Mouse (Mus musculus): ENCODE data around the gene Cript. TPM values are rescaled to one million over a fixed set of nuclear protein-coding genes. Genes with fewer than 3 reads are reported as not detected.
"Not testable (repeated sequence)": the region's sequence is repeated elsewhere in the genome, so short reads cannot be mapped to it uniquely, and the experiment has no call there.

Gene Cript
- polyA plus RNA-seq, 1 experiment from 2014 or later: 190 TPM

- H3K9me3 ChIP-seq (replicated peaks); H3K27ac ChIP-seq; H3K36me3 ChIP-seq; H3K4me3 ChIP-seq; H3K4me1 ChIP-seq; H3K4me2 ChIP-seq (replicated peaks); ATAC-seq (ENCODE audit: low FRiP score); H3K9ac ChIP-seq; H3K27me3 ChIP-seq: not testable (repeated sequence)
- WGBS: 96% methylated on average over 17 of the region's 17 CpGs
Measured at GRCm38 (mm10) chr17:87078217-87078616, 52.9 kb downstream of the Cript start.

DNA sequence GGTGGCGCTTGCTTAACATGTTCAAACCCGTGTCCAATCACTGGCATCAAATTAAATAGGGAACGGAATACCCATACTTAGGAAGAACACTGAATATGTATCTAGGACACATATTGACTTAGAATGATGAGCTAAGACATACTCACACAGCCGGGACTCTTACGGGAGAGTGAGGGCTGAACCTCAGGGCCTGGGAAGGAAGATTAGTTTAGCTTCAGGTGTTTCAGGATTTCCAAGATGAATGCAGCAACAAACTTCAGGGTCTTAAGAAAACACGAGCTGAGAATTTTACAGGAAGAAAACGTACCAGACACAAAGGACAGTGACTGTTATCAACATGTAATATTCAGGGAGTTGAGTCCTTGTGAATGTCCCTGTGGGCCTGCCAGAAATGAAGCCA is 55.4 kb downstream of the Cript start:
- Histone ChIP-seq H3K4me1 (no peaks in the 10 kb centered on the region), H3K4me3 (no peak overlapping the region), H3K9ac (no peak overlapping the region), H3K27ac (no peak overlapping the region), H3K36me3 (no peaks in the 10 kb centered on the region), H3K9me3 (replicated peaks) (no peaks in the 10 kb centered on the region), H3K4me2 (replicated peaks) (no peak overlapping the region), H3K27me3 (no peaks in the 10 kb centered on the region)
- WGBS: 91% methylated on average over 7 of the region's 7 CpGs
- ATAC-seq (ENCODE audit: low FRiP score): no peak

DNA sequence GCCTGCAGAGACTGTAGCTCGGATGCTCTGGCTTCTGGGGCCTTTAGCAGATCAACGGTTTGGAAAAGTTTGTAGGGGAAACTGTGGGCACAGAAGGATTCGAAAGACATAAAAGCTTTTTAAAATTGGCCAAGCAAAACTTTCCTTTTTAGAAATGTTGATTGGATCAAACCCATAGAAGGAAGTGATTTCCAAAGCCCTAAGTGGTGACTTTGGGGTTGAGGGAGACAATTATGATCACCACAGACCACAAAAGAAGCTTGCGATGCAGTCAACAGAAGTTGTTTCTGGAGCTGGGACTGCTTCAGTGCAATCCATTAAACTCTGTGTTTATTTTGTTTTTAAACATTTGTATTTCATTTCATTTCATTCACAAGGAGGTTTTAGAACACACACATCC is 57.2 kb downstream of the Cript start:
- no peak for ATAC-seq (ENCODE audit: low FRiP score)
- H3K27me3 ChIP-seq: no peaks in the 10 kb centered on the region
- H3K9me3 ChIP-seq (replicated peaks): no peaks in the 10 kb centered on the region
- WGBS: 86% methylated on average over 4 of the region's 4 CpGs
- no peaks in the 10 kb centered on the region for H3K36me3 ChIP-seq
- H3K4me2 ChIP-seq (replicated peaks): no peak overlapping the region
- H3K9ac ChIP-seq: no peak overlapping the region
- H3K27ac ChIP-seq: no peak overlapping the region
- H3K4me1 ChIP-seq: no peaks in the 10 kb centered on the region
- no peak overlapping the region for H3K4me3 ChIP-seq

DNA sequence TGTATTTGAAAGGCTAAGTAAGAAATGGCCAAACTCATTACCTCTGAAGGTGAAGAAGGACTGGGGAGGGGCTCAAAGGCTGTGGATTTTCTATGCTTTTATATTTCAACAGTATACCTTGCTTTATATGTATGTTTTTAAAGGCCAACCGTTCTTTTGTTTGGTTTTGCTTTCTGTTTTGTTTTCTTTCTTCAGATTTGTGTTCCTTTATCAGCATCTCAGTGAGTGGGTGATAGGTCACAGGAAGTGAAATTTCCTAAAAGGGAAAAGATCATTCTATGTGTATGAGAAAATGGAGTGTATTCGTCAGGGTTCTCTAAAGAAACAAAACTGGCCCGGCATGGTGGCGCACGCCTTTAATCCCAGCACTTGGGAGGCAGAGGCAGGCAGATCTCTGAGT is 58.3 kb downstream of the Cript start:
- Histone ChIP-seq H3K27ac (no peak overlapping the region), H3K4me2 (replicated peaks) (no peak overlapping the region), H3K4me1 (no peaks in the 10 kb centered on the region), H3K9ac (no peak overlapping the region), H3K27me3 (no peaks in the 10 kb centered on the region), H3K36me3 (no peaks in the 10 kb centered on the region), H3K4me3 (no peak overlapping the region), H3K9me3 (replicated peaks) (no peaks in the 10 kb centered on the region)
- no peak for ATAC-seq (ENCODE audit: low FRiP score)
- WGBS: 93% methylated on average over 5 of the region's 5 CpGs

Other genes starting within 250 kb of the Cript start
- gene Tmem247, start 108.2 kb upstream of the Cript start, polyA plus RNA-seq (2016; fragmentation: Nextera tagmentation; extraction: Ambion mirVana): not detected in 2 replicates
- not detected in 2 replicates for gene Atp6v1e2, start 77.7 kb upstream of the Cript start, polyA plus RNA-seq (2016; fragmentation: Nextera tagmentation; extraction: Ambion mirVana)
- gene Rhoq, start 62.5 kb upstream of the Cript start, polyA plus RNA-seq (2016; fragmentation: Nextera tagmentation; extraction: Ambion mirVana): 16.3 and 19.2 TPM in 2 replicates
- 30.9 and 32.6 TPM in 2 replicates for gene Pigf, start 144 bp upstream of the Cript start, polyA plus RNA-seq (2016; fragmentation: Nextera tagmentation; extraction: Ambion mirVana)
- 17.7 and 21.0 TPM in 2 replicates for gene Socs5, start 82.1 kb downstream of the Cript start, polyA plus RNA-seq (2016; fragmentation: Nextera tagmentation; extraction: Ambion mirVana)
- 63.9 and 64.4 TPM in 2 replicates for gene Mcfd2, start 240.4 kb downstream of the Cript start, polyA plus RNA-seq (2016; fragmentation: Nextera tagmentation; extraction: Ambion mirVana)